Mouse (Mus musculus) layer of hippocampus, adult 9-11 months (tissue): ENCODE measurements at regions not wholly inside any gene's neighbourhood (a gene's known extent, or its start where the extent isn't known, plus 50 kb on each side); places are given as distances from the start of the nearest gene placed in this dataset.

ENCODE experiments used
- DNase-seq: peaks from one replicate; pipeline ENCODE4 v3.0.0; 2022

DNA sequence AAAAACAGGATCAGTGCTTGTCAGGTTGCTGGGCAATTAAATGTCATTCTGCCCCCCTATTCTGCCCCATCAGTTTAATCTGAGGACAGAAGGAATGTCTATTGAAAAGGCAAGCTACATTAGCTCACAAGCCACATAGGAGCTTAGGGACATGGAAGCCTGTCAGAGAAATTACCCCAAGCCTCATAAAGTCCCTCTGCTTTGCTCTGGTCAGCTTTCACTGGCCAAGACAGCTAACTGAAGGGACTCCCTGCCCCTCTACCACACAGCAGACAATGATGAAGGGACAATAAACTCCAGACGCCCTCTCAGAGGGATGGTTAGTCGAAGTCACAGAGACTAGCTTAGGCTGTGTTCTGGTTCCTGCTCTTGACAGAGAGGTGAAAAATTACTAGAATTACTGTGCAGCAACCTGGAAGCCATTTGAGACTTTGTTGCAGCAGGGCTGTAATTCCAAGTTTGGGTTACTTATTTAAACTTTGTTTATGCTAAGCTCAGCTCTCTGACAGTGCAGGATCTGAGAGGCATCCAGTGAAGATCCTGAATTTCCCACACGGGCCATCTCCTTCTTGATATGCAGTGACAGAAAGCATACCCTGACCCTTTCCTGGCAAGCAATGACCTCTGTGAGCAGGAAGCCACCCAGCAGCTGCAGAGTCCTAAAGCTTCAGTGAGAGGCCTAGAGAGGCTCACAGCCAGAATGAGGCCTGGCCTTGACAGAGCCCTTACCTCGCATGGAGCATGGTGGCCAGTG, 95.2 kb upstream of the Tmtc1 start:
- no peak for DNase-seq

DNA sequence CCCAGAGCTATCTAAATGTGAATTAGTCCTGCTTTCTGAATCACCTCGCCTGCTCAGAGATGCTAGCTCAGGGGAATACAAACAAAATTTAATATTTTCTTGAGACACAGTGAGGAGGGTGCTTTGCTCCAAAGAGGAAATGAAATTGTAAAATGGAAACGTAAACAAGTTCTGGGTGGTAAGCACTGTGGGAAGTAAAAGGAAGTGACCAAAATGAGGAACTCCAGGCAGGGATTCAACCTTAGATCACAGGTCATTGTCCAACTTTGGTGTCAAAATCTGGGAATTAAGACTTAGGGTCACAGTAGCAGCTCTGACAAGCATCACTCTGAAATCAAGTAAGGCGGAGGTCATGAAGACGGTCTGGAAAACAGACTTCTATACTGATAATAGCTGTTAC, 90.2 kb upstream of the Tmtc1 start:
- DNase-seq, result no peak

DNA sequence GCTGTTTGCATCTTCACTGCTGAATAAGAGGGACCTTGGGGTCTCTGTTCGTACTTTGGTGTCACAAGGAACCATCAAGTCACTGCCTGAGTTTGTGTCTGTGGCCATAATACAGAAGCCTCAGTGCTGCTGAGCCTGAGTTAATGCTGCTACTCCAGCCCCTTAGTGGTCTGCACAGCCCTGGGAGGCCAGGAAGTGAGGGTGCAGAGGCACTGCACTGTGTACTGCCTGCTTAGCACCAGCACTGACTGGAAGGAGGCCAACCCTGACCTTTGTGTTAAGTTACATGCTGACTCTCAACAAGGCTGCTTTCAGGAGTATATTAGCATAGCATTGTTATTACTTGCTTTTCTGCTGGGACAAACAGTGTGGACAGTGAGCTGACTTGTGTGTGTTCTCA, 86.9 kb upstream of the Tmtc1 start:
- DNase-seq, result no peak

DNA sequence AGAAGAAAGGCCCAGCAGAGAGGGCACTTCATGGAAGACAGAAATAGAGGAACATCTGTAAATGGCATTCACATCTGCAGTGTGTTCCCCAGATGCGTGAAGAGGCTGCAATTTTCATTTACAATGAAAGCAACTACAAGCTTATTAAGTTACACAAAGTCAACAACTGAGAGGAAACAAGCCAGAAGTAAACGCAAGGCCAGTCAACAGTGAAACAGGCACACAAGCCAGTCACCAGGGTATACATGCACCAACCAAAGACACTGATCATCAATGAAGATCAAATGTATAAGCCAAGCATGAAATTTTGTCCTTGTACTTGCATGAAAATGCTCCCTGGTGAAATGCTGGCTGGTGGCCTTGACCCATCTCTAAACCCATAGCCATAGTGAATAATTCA, 84.4 kb upstream of the Tmtc1 start:
- no peak for DNase-seq

DNA sequence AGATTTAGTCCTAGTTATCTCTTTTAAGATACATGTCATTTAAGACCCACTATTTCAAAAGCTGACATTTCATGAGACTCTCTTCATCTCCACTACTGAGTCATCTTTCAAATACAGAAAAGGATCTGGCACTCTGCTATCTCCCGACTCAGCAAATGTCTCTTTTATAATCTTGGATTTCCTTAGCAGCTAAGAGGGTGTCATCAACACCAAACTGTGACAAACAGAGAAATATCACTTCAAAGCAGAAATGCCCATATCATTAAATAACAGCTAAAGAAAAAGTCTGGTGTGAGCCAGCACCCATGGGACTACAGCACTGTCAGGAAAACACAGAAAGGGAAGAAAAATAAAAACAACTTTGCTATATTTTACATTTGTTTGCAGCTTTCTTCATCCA, 78.7 kb upstream of the Tmtc1 start:
- no peak for DNase-seq

DNA sequence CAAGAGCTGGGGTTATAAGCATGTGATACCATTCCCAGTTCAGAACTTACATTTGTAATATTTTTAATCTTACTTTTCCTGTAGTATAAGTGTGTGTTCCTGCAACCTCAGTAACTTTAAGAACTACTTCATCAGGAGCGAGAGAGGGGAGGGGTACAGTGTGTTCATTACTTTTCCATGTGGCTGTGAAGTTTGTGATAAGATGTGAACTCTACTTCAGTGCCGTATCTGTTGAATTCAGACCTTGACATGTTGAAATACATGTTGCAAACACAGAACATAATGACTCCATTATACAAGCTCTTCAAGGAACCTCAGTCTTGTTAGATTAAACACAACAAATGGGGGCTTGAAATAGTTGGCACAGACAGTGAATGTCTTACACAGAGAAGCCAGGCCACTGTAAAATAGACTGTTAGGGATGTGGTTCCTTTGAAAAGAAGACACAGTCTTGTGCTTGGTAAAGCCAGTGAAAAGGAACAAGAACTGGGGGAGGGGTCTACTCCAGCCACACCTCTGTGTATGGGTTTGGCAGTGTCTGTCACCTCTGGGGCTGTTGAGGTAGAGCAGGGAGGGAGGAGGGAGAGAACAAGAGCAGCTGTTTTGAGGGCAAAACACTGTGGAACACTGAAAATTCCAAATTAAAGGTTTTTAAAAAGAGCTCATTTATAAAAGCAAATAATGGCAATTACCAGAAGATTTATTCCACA, 73.5 kb upstream of the Tmtc1 start:
- DNase-seq, result no peak

DNA sequence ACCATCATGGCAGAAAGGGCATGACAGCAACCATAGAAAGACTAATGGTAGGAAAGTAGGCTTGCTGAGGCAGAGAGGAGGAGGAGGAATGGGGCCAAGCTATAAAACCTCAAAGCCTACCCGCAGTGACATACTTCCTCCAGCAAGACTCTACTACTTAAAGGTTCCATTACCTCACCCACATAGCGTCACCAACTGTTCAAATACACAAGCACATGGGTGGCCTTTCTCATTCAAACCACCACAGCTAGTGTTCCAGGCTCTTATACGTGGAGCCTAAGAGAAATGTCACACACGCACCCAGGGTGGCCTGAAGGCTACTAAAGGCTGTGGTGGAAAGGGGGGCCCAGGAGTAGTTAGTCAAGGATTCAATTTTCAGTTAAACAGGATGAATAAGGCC, 72.5 kb upstream of the Tmtc1 start:
- DNase-seq, result no peak

DNA sequence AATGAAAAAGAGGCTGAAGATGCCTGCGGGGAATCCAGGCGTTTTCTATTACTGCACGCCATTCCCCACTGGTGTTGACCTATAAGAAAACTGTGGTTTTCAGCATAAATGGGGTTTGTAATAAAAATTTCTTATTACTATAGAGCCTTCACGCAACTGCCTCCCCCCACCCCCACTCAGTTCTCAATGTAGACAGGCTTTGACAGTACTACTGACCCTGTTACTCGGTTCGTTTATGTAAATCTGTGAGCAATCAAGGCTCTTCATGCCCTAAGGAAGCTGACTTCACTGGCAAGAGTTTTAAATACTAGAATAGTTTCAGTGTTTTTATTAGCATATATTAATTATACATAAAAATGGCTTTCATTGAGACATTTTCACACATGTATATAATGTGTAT, 70.9 kb upstream of the Tmtc1 start:
- no peak for DNase-seq

DNA sequence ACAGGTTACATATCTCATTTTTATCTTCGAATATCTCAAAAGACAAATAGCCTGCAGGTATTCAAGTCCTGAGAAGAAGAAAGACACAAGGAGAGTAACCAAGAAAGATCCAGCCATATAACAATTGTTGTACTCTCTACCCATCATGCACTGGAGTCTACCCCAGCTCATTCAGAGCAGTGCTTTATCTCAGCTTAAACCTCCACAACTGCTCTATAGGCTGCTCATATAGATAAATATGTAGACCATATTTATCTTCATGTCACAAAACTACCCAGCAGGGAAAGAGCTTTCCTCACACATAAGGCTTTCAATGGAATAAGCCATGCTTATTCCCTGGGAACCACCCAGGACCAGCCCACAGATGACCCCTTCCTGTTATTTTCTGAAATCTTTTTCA, 70.5 kb upstream of the Tmtc1 start:
- no peak for DNase-seq

DNA sequence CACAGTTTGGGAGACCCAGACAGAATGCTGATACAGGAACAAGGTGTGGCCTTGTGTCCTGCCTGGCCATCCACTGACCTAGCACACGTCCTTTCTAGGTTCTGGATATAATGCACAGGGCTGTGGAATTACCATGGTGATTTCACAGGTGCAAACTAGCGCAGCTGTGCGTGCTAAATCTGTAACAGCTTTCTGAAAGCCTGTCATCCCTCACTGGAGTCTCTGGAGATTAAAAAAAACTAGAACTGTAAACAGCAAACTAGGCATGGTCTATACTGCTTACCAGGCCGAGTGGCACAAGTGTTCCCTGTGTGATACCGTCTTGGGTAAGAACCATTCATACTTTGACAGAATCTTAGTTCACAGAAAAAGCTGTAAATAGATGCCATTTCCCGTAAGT, 69.9 kb upstream of the Tmtc1 start:
- peak; percentile 16 for DNase-seq

DNA sequence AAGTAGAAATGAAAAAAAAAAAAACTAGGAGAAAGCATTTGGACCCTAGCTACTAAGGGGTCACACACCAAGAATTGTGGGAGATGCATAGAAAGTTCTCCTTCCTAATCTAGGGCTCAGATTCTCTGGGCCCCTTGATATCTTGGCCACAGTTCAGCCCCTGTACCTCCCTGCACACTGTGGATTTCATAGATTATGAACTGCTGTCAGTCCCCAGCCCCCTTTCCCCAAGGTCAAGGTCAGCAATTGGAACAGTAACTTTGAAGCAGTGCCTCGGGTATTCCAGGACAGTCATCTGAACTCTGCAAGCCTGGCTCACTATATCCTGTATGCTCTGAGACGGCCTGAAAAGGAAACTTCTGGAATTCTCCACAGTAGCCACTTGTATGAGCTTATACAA, 68.9 kb upstream of the Tmtc1 start:
- DNase-seq, result no peak

DNA sequence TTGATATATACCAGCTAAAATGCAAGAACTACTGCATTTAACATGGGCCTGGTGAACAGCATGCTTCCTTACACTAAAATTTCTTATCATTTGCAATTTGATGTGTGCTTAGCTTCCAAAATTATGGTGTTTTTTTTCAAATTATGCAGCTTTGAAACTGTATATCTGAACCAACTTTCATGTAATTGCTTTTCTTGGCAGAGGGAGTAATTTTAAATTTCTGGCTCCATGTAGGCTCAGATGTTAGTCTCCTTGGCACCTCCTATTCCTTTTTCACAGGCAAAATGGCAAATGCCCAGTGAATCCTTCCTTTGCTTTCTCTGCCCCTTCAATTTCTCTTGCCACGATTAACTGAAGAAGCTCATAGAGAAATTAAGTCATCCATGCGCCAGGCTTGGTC, 61.1 kb upstream of the Tmtc1 start:
- no peak for DNase-seq

DNA sequence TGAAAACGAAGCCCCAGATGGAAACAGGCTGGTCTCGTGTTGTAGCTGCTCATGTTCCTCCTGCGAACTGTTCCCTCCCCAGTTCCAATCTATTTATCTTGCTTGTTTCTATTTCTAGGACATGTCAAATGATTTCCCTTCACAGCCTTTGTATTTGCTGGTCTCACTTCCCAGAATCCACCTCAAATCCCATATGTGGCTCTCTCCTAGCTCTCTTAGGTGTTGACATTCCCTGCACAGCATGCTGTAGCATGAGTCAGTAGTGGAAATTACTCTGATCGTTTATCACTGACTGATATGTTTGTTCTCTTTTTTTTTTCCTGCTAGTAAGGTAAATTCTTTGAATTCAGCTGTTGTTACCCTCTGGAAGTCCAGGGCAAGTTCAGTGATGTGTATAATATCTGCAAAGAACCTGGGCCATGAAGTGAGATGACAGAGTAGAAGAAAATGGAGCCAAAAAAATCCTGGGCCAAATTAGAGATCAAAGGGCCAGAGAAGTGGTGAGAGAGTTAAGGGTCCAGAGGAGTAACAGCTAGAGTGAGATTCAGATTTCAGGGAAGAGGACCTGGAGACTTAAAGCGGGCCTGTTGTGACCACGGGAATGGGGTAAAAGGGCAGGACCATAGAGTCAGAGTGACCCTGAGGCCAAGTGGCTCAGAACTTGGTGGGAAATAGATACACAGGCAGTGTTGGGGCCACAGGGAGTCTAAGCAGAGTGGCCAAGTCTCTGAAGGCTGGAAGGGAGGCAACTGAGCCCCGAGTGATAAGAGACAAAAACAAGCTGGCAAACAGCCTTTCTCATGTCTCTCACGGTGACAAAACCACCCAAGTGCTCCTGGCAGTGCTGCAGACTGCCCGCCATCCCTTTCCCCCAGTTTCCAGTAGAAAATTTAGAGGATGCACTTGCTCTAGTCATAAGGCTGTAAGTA, 56.3 kb upstream of the Tmtc1 start:
- peak; percentile 37 for DNase-seq
